Mouse (Mus musculus): ENCODE results near the gene Calm1. TPM values are rescaled to one million over a fixed set of nuclear protein-coding genes. Genes with fewer than 3 reads are reported as not detected.

The Calm1 gene
- polyA plus RNA-seq, 1 experiment = 1,569 TPM

GRCm38 (mm10) chr12:100220012-100220411 lies 20.8 kb downstream of the Calm1 start:
- DNase-seq (ENCODE audit: extremely low spot score in 1 of 2, low spot score in 1 of 2) = no peak

DNA sequence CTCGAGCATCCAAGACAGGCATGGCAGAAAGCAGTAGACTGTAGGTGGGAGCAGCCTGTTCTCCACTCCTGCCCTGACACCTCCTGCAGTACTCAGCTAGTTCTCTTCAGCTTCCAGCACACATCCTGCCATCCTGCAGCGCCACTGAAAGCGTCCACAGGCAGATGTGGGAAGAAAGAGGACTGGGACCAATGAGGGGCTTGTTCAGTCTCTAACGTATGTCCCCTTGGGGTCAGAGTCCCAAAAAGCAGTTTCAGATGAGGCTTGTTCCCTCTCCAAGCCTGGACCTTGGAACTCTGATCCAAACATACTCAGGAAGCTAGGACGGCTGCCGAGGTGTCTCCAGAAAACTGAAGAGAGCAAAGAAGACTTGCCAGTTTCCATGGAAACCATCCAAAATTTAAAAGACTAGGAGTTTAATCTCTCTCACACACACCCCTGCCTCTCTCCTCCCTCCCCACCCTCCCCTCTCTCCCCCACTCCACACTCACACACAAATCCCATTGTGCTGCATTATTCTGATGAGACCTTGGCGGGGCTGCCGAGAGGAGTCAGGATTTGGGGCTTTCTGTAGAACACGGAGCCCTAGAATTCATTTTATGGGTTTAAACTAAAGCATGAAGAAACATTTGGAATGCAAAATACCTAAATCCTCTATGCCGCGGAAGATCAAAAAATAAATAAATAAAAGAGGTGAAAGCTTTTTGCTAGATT lies 22.5 kb downstream of the Calm1 start:
- no peak for DNase-seq (ENCODE audit: extremely low spot score in 1 of 2, low spot score in 1 of 2)

GRCm38 (mm10) chr12:100222322-100222993 lies 23.2 kb downstream of the Calm1 start:
- no peak for DNase-seq (ENCODE audit: extremely low spot score in 1 of 2, low spot score in 1 of 2)

GRCm38 (mm10) chr12:100223531-100223930 lies 24.3 kb downstream of the Calm1 start:
- no peak for DNase-seq (ENCODE audit: extremely low spot score in 1 of 2, low spot score in 1 of 2)

DNA sequence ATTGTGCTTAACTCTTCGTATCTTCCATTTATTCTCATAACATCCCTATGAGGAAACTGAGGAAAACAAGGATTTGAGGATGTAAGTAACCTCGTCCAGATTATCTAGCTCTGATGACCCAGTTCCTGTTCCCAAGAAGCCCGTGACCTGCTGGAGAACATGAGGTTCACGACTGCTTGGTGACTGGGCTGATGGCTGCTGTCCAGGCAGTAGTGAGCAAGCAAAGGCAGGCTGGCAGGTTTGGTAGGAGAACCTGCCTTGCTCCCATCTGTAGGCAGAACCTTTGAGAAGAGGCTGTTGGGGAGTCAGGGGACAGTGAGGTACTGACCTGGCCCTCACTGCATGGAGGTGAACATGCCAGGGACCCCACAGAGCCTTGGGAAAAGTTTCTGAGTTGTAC lies 26.0 kb downstream of the Calm1 start:
- no peak for DNase-seq (ENCODE audit: extremely low spot score in 1 of 2, low spot score in 1 of 2)

DNA sequence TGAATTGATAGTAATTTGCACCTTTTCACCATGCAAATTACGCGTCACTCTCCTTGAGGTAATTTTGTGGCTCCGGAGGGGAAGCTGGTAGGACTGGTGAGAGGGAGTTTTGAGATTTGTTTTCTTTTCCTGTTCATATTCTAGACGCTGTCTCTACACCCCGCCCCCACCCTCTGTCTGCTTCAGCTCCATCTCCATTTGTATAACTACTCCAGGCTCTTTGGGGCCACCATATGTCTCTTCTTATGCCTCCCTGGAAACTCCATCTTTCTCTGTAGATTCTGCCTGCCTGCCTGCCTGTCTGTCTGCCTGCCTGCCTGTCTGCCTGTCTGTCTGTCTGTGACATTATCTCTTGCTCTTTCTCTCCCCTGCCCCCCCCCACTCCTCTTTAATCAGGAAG lies 26.8 kb downstream of the Calm1 start:
- no peak for DNase-seq (ENCODE audit: extremely low spot score in 1 of 2, low spot score in 1 of 2)

- DNase-seq (ENCODE audit: extremely low spot score in 1 of 2, low spot score in 1 of 2) = no peak
These were observed 27.4 kb downstream of the Calm1 start for GRCm38 (mm10) chr12:100226621-100227020.

- DNase-seq (ENCODE audit: extremely low spot score in 1 of 2, low spot score in 1 of 2) = peak; percentile 62 to 73
These were observed 28.9 kb downstream of the Calm1 start for GRCm38 (mm10) chr12:100228041-100228725.

- no peak for DNase-seq (ENCODE audit: extremely low spot score in 1 of 2, low spot score in 1 of 2)
These were observed 35.0 kb downstream of the Calm1 start for GRCm38 (mm10) chr12:100234201-100234600.

DNA sequence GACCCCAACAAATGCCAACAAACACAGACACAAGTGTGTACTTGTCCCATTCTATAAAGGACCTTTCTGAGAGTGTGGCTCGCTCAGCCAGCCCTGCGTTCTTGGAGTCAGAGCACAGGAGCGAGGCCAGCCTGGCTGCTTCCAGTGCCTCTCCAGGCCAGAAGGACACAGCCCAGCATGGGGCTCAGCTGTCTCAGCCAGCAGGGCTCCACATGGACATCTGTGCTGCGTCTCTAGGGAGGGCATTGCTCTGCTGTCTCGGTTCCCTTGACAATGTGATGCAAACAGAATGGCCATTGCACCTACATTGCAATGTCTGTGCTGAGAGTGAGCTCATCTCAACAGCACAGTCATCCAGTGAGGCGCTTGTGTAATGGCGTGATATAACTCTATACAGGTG lies 35.7 kb downstream of the Calm1 start:
- no peak for DNase-seq (ENCODE audit: extremely low spot score in 1 of 2, low spot score in 1 of 2)

- no peak for DNase-seq (ENCODE audit: extremely low spot score in 1 of 2, low spot score in 1 of 2)
These were observed 36.2 kb downstream of the Calm1 start for GRCm38 (mm10) chr12:100235423-100235822.

- DNase-seq (ENCODE audit: extremely low spot score in 1 of 2, low spot score in 1 of 2) = no peak
These were observed 40.2 kb downstream of the Calm1 start for GRCm38 (mm10) chr12:100239404-100239803.

DNA sequence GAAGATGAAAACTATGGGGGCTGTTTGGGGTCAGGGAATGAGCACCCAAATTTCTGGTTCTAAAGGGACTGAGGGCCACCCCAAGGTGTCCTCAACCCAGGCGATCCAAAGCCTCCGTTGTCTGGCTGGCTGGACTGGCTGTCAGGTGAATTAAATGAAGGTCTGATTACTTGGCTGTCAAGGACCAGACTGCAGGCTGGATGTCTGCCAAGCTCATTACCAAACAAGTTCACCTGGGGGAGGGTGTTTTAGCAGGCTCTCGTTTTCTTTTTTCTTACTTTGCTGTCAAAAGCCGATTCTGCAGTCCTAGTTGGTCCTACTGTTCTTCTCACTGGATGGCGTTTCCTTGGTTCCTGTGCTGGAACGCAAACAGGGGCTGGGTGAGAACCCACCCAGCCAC lies 40.6 kb downstream of the Calm1 start:
- DNase-seq (ENCODE audit: extremely low spot score in 1 of 2, low spot score in 1 of 2) = no peak

GRCm38 (mm10) chr12:100241911-100242796 lies 42.9 kb downstream of the Calm1 start:
- DNase-seq (ENCODE audit: extremely low spot score in 1 of 2, low spot score in 1 of 2) = peak; percentile 76 to 83

DNA sequence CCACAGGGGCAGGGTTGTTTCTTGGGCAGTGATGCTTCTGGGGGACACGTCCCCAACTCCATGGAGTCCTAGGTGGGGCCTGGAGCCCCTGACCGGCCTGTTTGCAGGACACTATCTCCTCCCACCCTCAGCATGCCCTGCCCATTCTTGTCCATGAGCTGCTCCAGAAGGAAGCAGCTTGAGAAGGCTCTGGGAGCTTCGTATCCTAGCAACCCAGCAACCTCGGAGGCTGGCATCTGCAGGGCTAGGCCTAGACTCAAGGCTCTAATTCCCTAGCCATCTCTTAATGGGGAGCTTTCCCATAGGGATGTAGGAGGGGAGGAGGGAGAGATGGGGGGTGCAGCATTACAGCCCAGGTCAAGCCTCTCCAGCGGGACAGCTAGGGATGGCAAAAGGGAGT lies 45.3 kb downstream of the Calm1 start:
- peak in 1 of 2 experiments; percentile 71 for DNase-seq (ENCODE audit: extremely low spot score in 1 of 2, low spot score in 1 of 2)

GRCm38 (mm10) chr12:100249170-100249569 lies 49.9 kb downstream of the Calm1 start:
- DNase-seq (ENCODE audit: extremely low spot score in 1 of 2, low spot score in 1 of 2) = no peak

- peak in 1 of 2 experiments; percentile 79 for DNase-seq (ENCODE audit: extremely low spot score in 1 of 2, low spot score in 1 of 2)
These were observed 55.2 kb downstream of the Calm1 start for GRCm38 (mm10) chr12:100254471-100254870.

GRCm38 (mm10) chr12:100255441-100255949 lies 56.3 kb downstream of the Calm1 start:
- no peak for DNase-seq (ENCODE audit: extremely low spot score in 1 of 2, low spot score in 1 of 2)

GRCm38 (mm10) chr12:100257779-100258178 lies 58.5 kb downstream of the Calm1 start:
- DNase-seq (ENCODE audit: extremely low spot score in 1 of 2, low spot score in 1 of 2) = no peak

All from frontal cortex, adult 2 months (tissue).